Comparison of ENCODE assay signal across 24 mouse cellular contexts in genomic region chr7:118751625-118752024, GRCm38 (mm10). TPM values are rescaled to one million over a fixed set of nuclear protein-coding genes. Genes with fewer than 3 reads are reported as not detected.
DNase-seq lines count a peak whose midpoint lies in the region; ATAC-seq lines count a peak whose summit lies in the region.
"Had no signal": no experiment of that assay in that cellular context is flagged by ENCODE, and none has a peak within 500 bp of the region (broad histone marks: within the 10 kb centered on the region; RNA-seq: fewer than 3 reads in every experiment).

No protein-coding gene starts in this region.

- DNase-seq in kidney, postnatal 4 days, result no peak
- no peak for DNase-seq in cerebellum, adult 18-20 months
- DNase-seq in thymus, postnatal 4 days, result no peak
- DNase-seq: adrenal gland, postnatal 25 days; cerebellum, adult 8-10 months; cerebellum, postnatal 14 days; embryo, embryonic 11 days; gastrocnemius, postnatal 36 days; heart, adult 11 months; heart, postnatal 10 days; heart, postnatal 4 days had no signal

- 53% methylated on average over 7 of the region's 7 CpGs for WGBS in liver, embryonic 12.5 days (ENCODE audit: insufficient replicate concordance)
- WGBS in liver, embryonic 16.5 days (ENCODE audit: insufficient replicate concordance), result 43% methylated on average over 7 of the region's 7 CpGs
- 89% methylated on average over 7 of the region's 7 CpGs for WGBS in midbrain, embryonic 13.5 days

- peak; percentile 85 for ATAC-seq in liver, embryonic 12.5 days
- peak; percentile 77 for ATAC-seq in liver, embryonic 16.5 days (ENCODE audit: low read depth)
- no peak for ATAC-seq in midbrain, embryonic 13.5 days
- ATAC-seq: activated CD4-positive, CD25-positive, alpha-beta regulatory T cell, adult 4 months; forebrain, embryonic 14.5 days; hindbrain, embryonic 16.5 days; Patski had no signal

- H3K4me2 ChIP-seq in liver, embryonic 12.5 days, result peak overlapping the region; percentile 27; the same call in 1 of the 2 replicates
- no peak overlapping the region for H3K4me2 ChIP-seq in liver, embryonic 16.5 days (ENCODE audit: low read depth, low read length)
- H3K4me2 ChIP-seq in midbrain, embryonic 13.5 days (replicated peaks), result no peak overlapping the region
- H3K4me2 ChIP-seq: embryonic facial prominence, embryonic 12.5 days; hindbrain, embryonic 12.5 days had no signal

- H3K27ac ChIP-seq in liver, embryonic 12.5 days, result peak overlapping the region; percentile 78
- peak overlapping the region; percentile 18 for H3K27ac ChIP-seq in liver, embryonic 16.5 days (ENCODE audit: low read length)
- H3K27ac ChIP-seq in midbrain, embryonic 13.5 days, result no peak overlapping the region
- H3K27ac ChIP-seq: embryonic facial prominence, embryonic 12.5 days; forebrain, embryonic 10.5 days; heart, embryonic 10.5 days; hindbrain, embryonic 12.5 days had no signal

- H3K9me3 ChIP-seq in erythroblast, embryonic 14.5 days (ENCODE audit: control insufficient read depth, low read length), result peaks cover 9% of the 10 kb centered on the region
- H3K9me3 ChIP-seq in liver, embryonic 12.5 days (replicated peaks), result no peaks in the 10 kb centered on the region
- H3K9me3 ChIP-seq in liver, embryonic 16.5 days (replicated peaks; ENCODE audit: control insufficient read depth, low read length), result no peaks in the 10 kb centered on the region
- no peaks in the 10 kb centered on the region for H3K9me3 ChIP-seq in midbrain, embryonic 13.5 days
- H3K9me3 ChIP-seq: embryonic facial prominence, embryonic 12.5 days; forebrain, embryonic 10.5 days; heart, embryonic 10.5 days; hindbrain, embryonic 12.5 days had no signal

- no peaks in the 10 kb centered on the region for H3K27me3 ChIP-seq in erythroblast, embryonic 14.5 days (ENCODE audit: control insufficient read depth)
- no peaks in the 10 kb centered on the region for H3K27me3 ChIP-seq in liver, embryonic 12.5 days (replicated peaks)
- no peaks in the 10 kb centered on the region for H3K27me3 ChIP-seq in liver, embryonic 16.5 days (ENCODE audit: control insufficient read depth, insufficient read depth, low read depth, low read length)
- H3K27me3 ChIP-seq in midbrain, embryonic 13.5 days, result no peaks in the 10 kb centered on the region
- H3K27me3 ChIP-seq: CH12.LX; embryonic facial prominence, embryonic 12.5 days; hindbrain, embryonic 12.5 days; Patski had no signal

- peaks cover 45% of the 10 kb centered on the region for H3K4me1 ChIP-seq in erythroblast, embryonic 14.5 days (ENCODE audit: control insufficient read depth)
- H3K4me1 ChIP-seq in liver, embryonic 12.5 days, result peaks cover 32% of the 10 kb centered on the region
- H3K4me1 ChIP-seq in liver, embryonic 16.5 days (ENCODE audit: control insufficient read depth, low read depth, low read length), result peaks cover 24% of the 10 kb centered on the region
- no peaks in the 10 kb centered on the region for H3K4me1 ChIP-seq in midbrain, embryonic 13.5 days (replicated peaks)
- H3K4me1 ChIP-seq: embryonic facial prominence, embryonic 12.5 days; forebrain, embryonic 10.5 days; heart, embryonic 10.5 days; hindbrain, embryonic 12.5 days had no signal

- peaks cover 96% of the 10 kb centered on the region for H3K36me3 ChIP-seq in erythroblast, embryonic 14.5 days (ENCODE audit: control insufficient read depth)
- H3K36me3 ChIP-seq in liver, embryonic 12.5 days, result peaks cover 94% of the 10 kb centered on the region
- peaks cover 19% of the 10 kb centered on the region for H3K36me3 ChIP-seq in liver, embryonic 16.5 days (ENCODE audit: control insufficient read depth, insufficient read depth)
- H3K36me3 ChIP-seq in midbrain, embryonic 13.5 days, result peaks cover 94% of the 10 kb centered on the region

- peak overlapping the region; percentile 13 for H3K4me3 ChIP-seq in erythroblast, embryonic 14.5 days (replicated peaks)
- H3K4me3 ChIP-seq in liver, embryonic 12.5 days, result no peak overlapping the region
- H3K4me3 ChIP-seq in liver, embryonic 16.5 days (ENCODE audit: low read depth, low read length), result no peak overlapping the region
- no peak overlapping the region for H3K4me3 ChIP-seq in midbrain, embryonic 13.5 days (replicated peaks)
- H3K4me3 ChIP-seq: embryonic facial prominence, embryonic 12.5 days; forebrain, embryonic 10.5 days; heart, embryonic 10.5 days; hindbrain, embryonic 12.5 days had no signal

- H3K9ac ChIP-seq in liver, embryonic 12.5 days, result peak overlapping the region; percentile 37; the same call in 1 of the 2 replicates
- H3K9ac ChIP-seq in liver, embryonic 16.5 days (ENCODE audit: low read depth, low read length), result no peak overlapping the region
- H3K9ac ChIP-seq in midbrain, embryonic 13.5 days (replicated peaks), result no peak overlapping the region
- H3K9ac ChIP-seq: embryonic facial prominence, embryonic 12.5 days; hindbrain, embryonic 12.5 days had no signal

RNA-seq across cellular contexts. Expression of gene Vps35l, which starts 11.6 kb away (rescaled TPM):
- 1.1 and 1.2 TPM in 2 replicates for polyA plus RNA-seq in erythroblast, embryonic 14.5 days (2012)
- polyA plus RNA-seq in liver, embryonic 12.5 days (2016; fragmentation: Nextera tagmentation; extraction: Ambion mirVana), result 45.7 and 49.6 TPM in 2 replicates
- 29.9 and 31.3 TPM in 2 replicates for polyA plus RNA-seq in liver, embryonic 16.5 days (2015; fragmentation: Nextera tagmentation; extraction: Ambion mirVana)
- polyA plus RNA-seq in midbrain, embryonic 13.5 days (2015; fragmentation: Nextera tagmentation; extraction: Ambion mirVana), result 94.0 and 97.5 TPM in 2 replicates

RNA-seq across cellular contexts. Expression of gene Ccp110, which starts 39.3 kb away (rescaled TPM):
- polyA plus RNA-seq in erythroblast, embryonic 14.5 days (2012), result 0.18 and 0.22 TPM in 2 replicates
- polyA plus RNA-seq in liver, embryonic 12.5 days (2016; fragmentation: Nextera tagmentation; extraction: Ambion mirVana), result 10.4 and 10.8 TPM in 2 replicates
- polyA plus RNA-seq in liver, embryonic 16.5 days (2015; fragmentation: Nextera tagmentation; extraction: Ambion mirVana), result 8.3 and 8.9 TPM in 2 replicates
- polyA plus RNA-seq in midbrain, embryonic 13.5 days (2015; fragmentation: Nextera tagmentation; extraction: Ambion mirVana), result 35.9 and 37.4 TPM in 2 replicates

RNA-seq across cellular contexts. Expression of gene Gde1, which starts 46.0 kb away (rescaled TPM):
- 7.3 and 8.4 TPM in 2 replicates for polyA plus RNA-seq in erythroblast, embryonic 14.5 days (2012)
- polyA plus RNA-seq in liver, embryonic 12.5 days (2016; fragmentation: Nextera tagmentation; extraction: Ambion mirVana), result 45.7 and 51.8 TPM in 2 replicates
- polyA plus RNA-seq in liver, embryonic 16.5 days (2015; fragmentation: Nextera tagmentation; extraction: Ambion mirVana), result 35.9 and 37.9 TPM in 2 replicates
- polyA plus RNA-seq in midbrain, embryonic 13.5 days (2015; fragmentation: Nextera tagmentation; extraction: Ambion mirVana), result 138 and 140 TPM in 2 replicates

Comparison
In these comparisons a context has a peak if more than half of its experiments do, and no peak if none do; other contexts are left out.
1. RNA of gene Vps35l, which starts 11.6 kb away (polyA plus RNA-seq): 94.0 to 97.5 TPM in midbrain, embryonic 13.5 days, 45.7 to 49.6 TPM in liver, embryonic 12.5 days and 29.9 to 31.3 TPM in liver, embryonic 16.5 days; 1.1 to 1.2 TPM in erythroblast, embryonic 14.5 days; every median in the first group is over 10 times any median in the second.